Mouse (Mus musculus) megakaryocyte-erythroid progenitor cell, adult 5 weeks (primary cell): Measurements from ENCODE around the gene Gm732. TPM values are rescaled to one million over a fixed set of nuclear protein-coding genes. Genes with fewer than 3 reads are reported as not detected.

Source experiments
- polyA plus RNA-seq: library from polyadenylated mRNA; stranded (reverse); fragments of >175 nt; gene quantifications from 2 replicates; pipeline ENCODE4 v1.2.3, GENCODE M21; 2012

Gm732 gene
- not detected in 2 replicates for polyA plus RNA-seq

DNA sequence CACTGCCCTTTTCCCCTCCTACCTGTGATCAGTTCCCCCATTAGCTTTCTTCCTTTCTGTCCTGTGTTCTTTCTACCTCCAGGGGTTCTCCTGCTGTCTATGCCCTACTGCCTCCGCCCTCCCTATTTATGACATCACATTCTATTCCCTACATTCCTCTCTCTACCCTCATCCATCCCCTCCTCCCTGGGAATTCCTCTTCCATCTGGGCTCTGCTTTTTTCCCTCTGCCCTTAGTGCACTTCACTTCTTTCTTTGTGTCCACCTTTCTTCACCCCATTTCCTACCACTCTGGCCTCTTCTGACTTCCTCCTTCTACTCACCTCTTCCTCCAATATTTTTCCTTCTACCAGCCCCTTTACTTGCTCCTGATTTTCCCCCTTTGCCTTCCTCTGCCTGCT lies at the start of gene Gm732:
TSS of gene Gm732 (minus strand) at position 101 of the 400 bp plus-strand sequence.

Other genes starting within 250 kb of the Gm732 start
- not detected in 2 replicates for gene Tent5d, start 155.9 kb downstream of the Gm732 start, polyA plus RNA-seq
- 1.9 and 2.3 TPM in 2 replicates for gene 2610002M06Rik, start 132.1 kb downstream of the Gm732 start, polyA plus RNA-seq